Mouse (Mus musculus) limb, embryonic 11.5 days (tissue): ENCODE results near the gene Map4k5. TPM values are rescaled to one million over a fixed set of nuclear protein-coding genes. Genes with fewer than 3 reads are reported as not detected.

Experiments used
- ATAC-seq: fragments of 200-750 bp; cut with Nextera tagmentation; 2 replicates; pipeline ENCODE4 v1.8.0; 2017; ENCODE audit warnings: low read depth; ENCODE audit not compliant: insufficient number of reproducible peaks, low FRiP score, low TSS enrichment
- DNase-seq: peaks from one replicate; pipeline ENCODE4 v3.0.0-alpha.2; 2015; ENCODE audit warnings: low spot score
- H3K27ac ChIP-seq: fragments of 300-500 bp; sonication (generic); replicated peaks from 2 replicates; pipeline ENCODE4 v1.5.1; 2014; ENCODE audit warnings: low read depth, mild to moderate bottlenecking, low read length
- H3K27me3 ChIP-seq: fragments of 300-500 bp; sonication (generic); 2 replicates; pipeline ENCODE4 v1.6.1; 2014; ENCODE audit warnings: mild to moderate bottlenecking, low read length, mixed read lengths; ENCODE audit not compliant: control insufficient read depth, insufficient read depth
- H3K36me3 ChIP-seq: fragments of 300-500 bp; sonication (generic); 2 replicates; pipeline ENCODE4 v1.6.1; 2014; ENCODE audit warnings: mild to moderate bottlenecking, low read length, moderate library complexity, mixed read lengths; ENCODE audit not compliant: control insufficient read depth, insufficient read depth
- H3K4me1 ChIP-seq: fragments of 300-500 bp; sonication (generic); 2 replicates; pipeline ENCODE4 v1.6.1; 2014; ENCODE audit warnings: low read length, mixed read lengths; ENCODE audit not compliant: control insufficient read depth, insufficient read depth
- H3K4me2 ChIP-seq: fragments of 300-500 bp; sonication (generic); 2 replicates; pipeline ENCODE4 v1.6.1; 2014; ENCODE audit warnings: low read depth, mild to moderate bottlenecking, moderate library complexity; ENCODE audit not compliant: severe bottlenecking
- H3K4me3 ChIP-seq: fragments of 300-500 bp; sonication (generic); 2 replicates; pipeline ENCODE4 v1.5.1; 2014; ENCODE audit warnings: low read depth, low read length
- H3K9ac ChIP-seq: fragments of 300-500 bp; sonication (generic); 2 replicates; pipeline ENCODE4 v1.6.1; 2014; ENCODE audit warnings: mild to moderate bottlenecking, low read length
- H3K9me3 ChIP-seq: fragments of 300-500 bp; sonication (generic); 2 replicates; pipeline ENCODE4 v1.6.1; 2016; ENCODE audit warnings: low read length; ENCODE audit not compliant: control insufficient read depth
- WGBS: fragments of 180-500 bp; shearing (Covaris S2); extraction: QIAGEN DNeasy Blood & Tissue Kit; methylation state at CpG from one replicate; pipeline ENCODE4 v1.1.7; 2014; 5-methylcytosine and 5-hydroxymethylcytosine counted together
- polyA plus RNA-seq: library from polyadenylated mRNA; unstranded; fragments of >200 nt; fragmentation: Nextera tagmentation; extraction: Ambion mirVana; gene quantifications from 2 replicates; pipeline ENCODE4 v1.2.1, GENCODE M21; 2014

Gene Map4k5
- polyA plus RNA-seq, 1 experiment from 2014 or later: 43.0 TPM

DNA sequence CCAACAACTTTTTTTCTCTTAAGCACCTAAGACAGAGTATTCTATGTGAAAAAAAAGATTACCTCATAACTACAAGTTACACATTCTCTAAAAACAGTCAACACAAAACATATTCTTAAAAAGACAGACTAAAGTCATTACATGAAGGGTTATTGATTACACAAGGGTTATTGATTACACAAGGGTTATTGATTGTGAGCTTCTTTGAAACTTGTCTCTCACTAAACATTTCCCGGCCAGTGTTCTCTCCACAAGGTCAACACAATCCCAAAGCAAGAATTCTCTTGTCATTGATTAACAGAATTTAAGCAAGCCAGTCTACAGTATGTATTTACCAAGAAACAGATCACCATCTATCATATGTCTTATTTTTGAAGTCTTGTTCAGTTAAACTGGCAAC is 29.1 kb upstream of the Map4k5 start:
- H3K27ac ChIP-seq: no peak overlapping the region
- no peak for ATAC-seq
- H3K36me3 ChIP-seq: no peaks in the 10 kb centered on the region
- H3K4me1 ChIP-seq: no peaks in the 10 kb centered on the region
- WGBS: 78% methylated on average over 1 of the region's 1 CpGs
- no peak overlapping the region for H3K4me2 ChIP-seq
- DNase-seq: no peak
- H3K9me3 ChIP-seq: no peaks in the 10 kb centered on the region
- H3K4me3 ChIP-seq: no peak overlapping the region
- no peaks in the 10 kb centered on the region for H3K27me3 ChIP-seq
- H3K9ac ChIP-seq: no peak overlapping the region

DNA sequence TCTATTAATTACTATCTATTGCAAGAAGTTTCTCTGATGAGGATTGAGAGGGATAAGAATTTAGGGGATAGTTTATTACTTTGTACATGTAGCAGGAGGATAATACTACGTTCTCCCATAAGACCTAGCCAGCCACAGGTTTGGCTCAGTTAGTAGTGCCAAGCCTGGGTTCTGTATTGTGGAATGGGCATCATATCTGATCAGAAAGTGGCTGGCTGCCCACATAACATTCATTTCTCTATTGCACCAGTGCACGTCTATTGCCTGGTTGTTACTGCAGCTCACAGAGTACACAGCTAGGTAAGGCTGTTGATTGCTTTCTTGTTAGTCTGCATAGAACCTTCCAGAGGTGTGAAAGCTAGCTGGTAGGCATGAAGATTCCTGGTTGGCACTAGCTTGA is 24.9 kb upstream of the Map4k5 start:
- H3K36me3 ChIP-seq: no peaks in the 10 kb centered on the region
- H3K4me3 ChIP-seq: no peak overlapping the region
- no peak overlapping the region for H3K27ac ChIP-seq
- 89% methylated on average over 2 of the region's 2 CpGs for WGBS
- no peak overlapping the region for H3K4me2 ChIP-seq
- H3K4me1 ChIP-seq: no peaks in the 10 kb centered on the region
- H3K27me3 ChIP-seq: no peaks in the 10 kb centered on the region
- H3K9me3 ChIP-seq: no peaks in the 10 kb centered on the region
- DNase-seq: no peak
- H3K9ac ChIP-seq: no peak overlapping the region
- no peak for ATAC-seq

DNA sequence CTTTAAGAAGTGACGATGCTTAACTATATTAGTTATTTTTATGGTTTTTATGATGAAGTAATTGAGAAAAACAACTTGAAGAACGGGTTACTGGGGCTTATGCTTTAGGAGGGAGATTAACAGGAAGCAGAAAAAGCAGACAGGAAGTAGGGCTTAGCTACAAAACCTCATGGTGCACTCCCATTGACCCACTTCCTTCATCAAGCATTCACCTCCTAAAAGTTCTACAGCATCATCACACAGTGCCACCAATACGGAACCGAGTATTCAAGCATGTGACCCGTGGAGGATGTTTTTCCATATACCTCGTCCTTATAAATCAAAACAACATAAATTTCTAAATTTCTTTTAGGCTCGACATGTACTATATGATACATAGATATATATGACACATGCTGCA is 19.7 kb upstream of the Map4k5 start:
- H3K27ac ChIP-seq: no peak overlapping the region
- no peak for ATAC-seq
- no peaks in the 10 kb centered on the region for H3K9me3 ChIP-seq
- DNase-seq: no peak
- 85% methylated on average over 7 of the region's 7 CpGs for WGBS
- no peaks in the 10 kb centered on the region for H3K27me3 ChIP-seq
- no peak overlapping the region for H3K4me2 ChIP-seq
- H3K9ac ChIP-seq: no peak overlapping the region
- H3K4me3 ChIP-seq: no peak overlapping the region
- H3K36me3 ChIP-seq: no peaks in the 10 kb centered on the region
- peaks cover 5% of the 10 kb centered on the region; the same call in 1 of the 2 replicates for H3K4me1 ChIP-seq

DNA sequence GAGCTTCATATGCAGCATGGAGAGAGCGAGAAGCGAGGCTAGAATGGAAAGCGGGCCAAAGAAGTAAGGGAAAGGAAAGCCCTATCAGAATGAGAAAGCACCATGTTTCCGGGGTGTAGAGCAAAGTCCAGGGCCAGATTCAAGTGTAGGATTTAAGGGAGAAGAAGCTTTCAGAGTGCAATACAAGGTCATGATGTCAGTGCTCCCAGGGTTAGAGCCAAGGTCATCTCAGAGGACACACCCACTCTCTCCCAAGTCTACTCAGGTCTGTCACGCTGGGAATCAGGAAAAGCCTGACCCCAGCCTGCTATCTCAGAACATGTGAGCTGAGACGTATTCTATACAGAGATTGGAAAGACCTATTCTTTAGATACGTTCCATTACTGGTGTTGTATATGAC is 18.9 kb upstream of the Map4k5 start:
- no peaks in the 10 kb centered on the region for H3K36me3 ChIP-seq
- H3K4me2 ChIP-seq: no peak overlapping the region
- H3K27me3 ChIP-seq: no peaks in the 10 kb centered on the region
- no peaks in the 10 kb centered on the region for H3K9me3 ChIP-seq
- no peak overlapping the region for H3K27ac ChIP-seq
- no peak for ATAC-seq
- H3K4me3 ChIP-seq: no peak overlapping the region
- DNase-seq: no peak
- WGBS: 87% methylated on average over 7 of the region's 7 CpGs
- H3K4me1 ChIP-seq: peaks cover 6% of the 10 kb centered on the region; the same call in 1 of the 2 replicates
- H3K9ac ChIP-seq: no peak overlapping the region

DNA sequence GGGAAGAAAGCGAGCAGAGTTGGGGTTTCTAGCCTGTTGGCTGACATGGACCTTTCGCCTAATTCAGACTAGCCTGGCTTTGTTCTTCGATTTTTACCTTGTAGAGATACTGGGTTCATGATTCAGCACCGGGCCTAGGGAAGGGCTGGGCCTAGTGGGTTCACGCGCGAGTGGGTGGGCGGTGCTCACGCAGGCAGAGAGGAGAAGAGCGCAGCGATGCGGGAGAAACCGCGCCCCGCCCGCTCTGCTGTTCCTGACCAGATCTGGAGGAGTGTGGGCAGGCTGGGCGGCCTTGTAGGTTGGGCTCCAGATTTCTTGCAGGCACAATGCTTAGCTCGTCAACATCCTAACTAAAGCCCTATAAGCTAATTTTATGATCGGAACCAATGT is 15.5 kb upstream of the Map4k5 start:
- Histone ChIP-seq H3K27me3 (no peaks in the 10 kb centered on the region), H3K4me1 (peaks cover 6% of the 10 kb centered on the region; the same call in 1 of the 2 replicates), H3K27ac (no peak overlapping the region), H3K36me3 (no peaks in the 10 kb centered on the region), H3K9me3 (no peaks in the 10 kb centered on the region), H3K4me2 (peak overlapping the region; percentile 60), H3K4me3 (peak overlapping the region; percentile 25), H3K9ac (no peak overlapping the region)
- 29% methylated on average over 19 of the region's 19 CpGs for WGBS
- no peak for ATAC-seq
- DNase-seq: no peak

DNA sequence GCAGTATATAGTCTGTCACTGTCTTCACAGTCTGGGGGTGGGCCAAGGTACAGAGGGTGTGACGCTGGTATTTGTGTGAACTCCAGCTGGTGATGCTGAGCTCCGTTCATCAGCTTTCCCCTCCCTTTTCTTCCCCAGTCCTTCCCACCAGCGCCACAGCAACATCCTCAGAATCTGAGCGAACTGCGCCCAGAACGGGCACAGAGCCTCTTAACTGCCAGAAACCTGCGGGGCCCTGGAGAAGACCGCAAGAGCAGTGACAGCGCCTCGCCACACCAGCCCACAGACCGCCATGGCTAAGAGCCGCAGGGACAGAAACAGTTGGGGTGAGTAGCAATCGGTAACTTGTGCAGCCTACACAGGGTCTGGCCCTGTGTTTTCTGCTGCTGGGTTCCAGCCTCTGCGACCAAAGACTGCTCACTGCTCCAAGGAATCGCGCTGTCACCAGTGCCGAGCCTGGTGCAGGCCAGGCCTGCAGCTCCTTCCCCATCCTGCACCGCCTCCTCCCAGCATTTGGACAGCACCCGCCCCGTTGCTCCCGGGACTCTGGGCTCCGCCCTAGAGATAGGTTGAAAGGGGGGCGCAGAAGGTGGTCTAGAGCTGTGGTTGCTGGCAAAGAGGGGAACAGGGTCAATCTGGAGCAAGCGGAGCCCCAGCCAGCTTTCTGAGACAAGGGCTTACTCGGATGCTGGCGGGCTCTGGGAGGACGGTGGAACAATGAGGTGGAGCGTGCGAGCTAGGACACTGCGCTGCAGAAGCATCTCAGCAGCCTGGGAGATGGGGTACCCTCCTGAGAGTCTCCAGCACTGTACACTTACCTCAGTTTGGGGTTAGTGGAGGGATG is 14.9 kb upstream of the Map4k5 start:
- H3K4me1 ChIP-seq: peaks cover 6% of the 10 kb centered on the region; the same call in 1 of the 2 replicates
- no peaks in the 10 kb centered on the region for H3K27me3 ChIP-seq
- H3K36me3 ChIP-seq: no peaks in the 10 kb centered on the region
- WGBS: 5% methylated on average over 30 of the region's 30 CpGs
- H3K4me3 ChIP-seq: peak overlapping the region; percentile 25
- no peaks in the 10 kb centered on the region for H3K9me3 ChIP-seq
- peak overlapping the region; percentile 60 for H3K4me2 ChIP-seq
- peak; percentile 76 for DNase-seq
- ATAC-seq: peak; percentile 68; the same call in 1 of the 2 replicates
- peak overlapping the region; percentile 18; the same call in 1 of the 2 replicates for H3K9ac ChIP-seq
- H3K27ac ChIP-seq: no peak overlapping the region

DNA sequence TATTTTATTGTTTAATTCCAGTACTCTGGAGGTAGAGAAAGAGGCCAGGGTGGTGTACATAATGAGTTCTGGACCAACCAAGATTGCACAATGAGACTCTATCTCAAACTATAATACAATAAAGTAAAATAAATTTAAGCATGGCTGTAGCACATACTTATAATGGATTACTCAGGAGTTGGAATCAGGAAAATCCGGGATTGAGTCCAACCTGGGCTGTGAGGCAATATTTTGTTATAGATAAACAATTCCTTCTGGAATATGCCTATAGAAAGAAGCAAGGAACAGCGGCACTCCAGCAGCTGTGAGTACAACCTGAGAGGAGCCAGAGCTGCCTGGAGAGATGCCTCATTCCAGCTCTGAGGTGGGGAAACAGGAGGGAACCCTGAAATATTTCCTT is 12.0 kb upstream of the Map4k5 start:
- H3K36me3 ChIP-seq: no peaks in the 10 kb centered on the region
- peaks cover 6% of the 10 kb centered on the region; the same call in 1 of the 2 replicates for H3K4me1 ChIP-seq
- no peaks in the 10 kb centered on the region for H3K27me3 ChIP-seq
- ATAC-seq: no peak
- DNase-seq: no peak
- no peak overlapping the region for H3K9ac ChIP-seq
- H3K4me2 ChIP-seq: no peak overlapping the region
- H3K27ac ChIP-seq: no peak overlapping the region
- no peak overlapping the region for H3K4me3 ChIP-seq
- 82% methylated on average over 2 of the region's 2 CpGs for WGBS
- H3K9me3 ChIP-seq: no peaks in the 10 kb centered on the region

DNA sequence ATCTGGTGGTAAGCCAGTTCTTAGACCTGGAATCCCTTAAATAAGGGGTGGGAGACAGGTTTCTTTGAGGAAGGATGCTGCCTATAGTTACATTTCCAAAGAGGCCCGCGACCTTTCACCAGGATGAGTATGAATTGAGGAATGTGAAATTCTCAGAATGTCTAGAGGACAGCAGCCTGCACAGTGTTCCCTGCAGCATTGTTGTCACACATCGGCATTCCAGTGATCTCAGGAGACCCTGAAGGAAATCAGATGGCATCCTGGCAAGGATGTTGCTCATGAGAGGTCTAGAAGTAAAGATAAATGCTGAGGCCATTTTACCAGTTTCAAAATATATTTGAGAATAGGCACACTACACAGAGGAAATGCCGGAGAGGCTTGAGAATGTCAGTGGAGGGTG is 5.1 kb upstream of the Map4k5 start:
- Histone ChIP-seq H3K27ac (no peak overlapping the region), H3K4me2 (no peak overlapping the region), H3K4me3 (no peak overlapping the region), H3K36me3 (no peaks in the 10 kb centered on the region), H3K9me3 (no peaks in the 10 kb centered on the region), H3K27me3 (no peaks in the 10 kb centered on the region), H3K4me1 (no peaks in the 10 kb centered on the region), H3K9ac (no peak overlapping the region)
- no peak for DNase-seq
- 90% methylated on average over 4 of the region's 4 CpGs for WGBS
- no peak for ATAC-seq
